Mouse (Mus musculus) lung, embryonic 14.5 days (tissue): ENCODE measurements around the gene Fntb. TPM values are rescaled to one million over a fixed set of nuclear protein-coding genes. Genes with fewer than 3 reads are reported as not detected.

Experiments used
- ATAC-seq: fragments of 200-750 bp; cut with Nextera tagmentation; 2 replicates; pipeline ENCODE4 v1.8.0; 2017; ENCODE audit warnings: mild to moderate bottlenecking, moderate TSS enrichment, moderate library complexity; ENCODE audit not compliant: insufficient read depth
- DNase-seq: peaks from one replicate; pipeline ENCODE4 v3.0.0-alpha.2; 2015
- H3K27ac ChIP-seq: fragments of 300-500 bp; sonication (generic); 2 replicates; pipeline ENCODE4 v1.5.1; 2014; ENCODE audit warnings: low read depth, mild to moderate bottlenecking, moderate library complexity
- H3K27me3 ChIP-seq: fragments of 300-500 bp; sonication (generic); 2 replicates; pipeline ENCODE4 v1.6.1; 2014; ENCODE audit warnings: low read length, control low read depth; ENCODE audit not compliant: insufficient read depth
- H3K36me3 ChIP-seq: fragments of 300-500 bp; sonication (generic); 2 replicates; pipeline ENCODE4 v1.6.1; 2014; ENCODE audit warnings: control low read depth; ENCODE audit not compliant: insufficient read depth
- H3K4me1 ChIP-seq: fragments of 300-500 bp; sonication (generic); 2 replicates; pipeline ENCODE4 v1.6.1; 2014; ENCODE audit warnings: antibody characterized with exemption, control low read depth; ENCODE audit not compliant: insufficient read depth
- H3K4me2 ChIP-seq: fragments of 300-500 bp; sonication (generic); 2 replicates; pipeline ENCODE4 v1.6.1; 2014; ENCODE audit warnings: mild to moderate bottlenecking
- H3K4me3 ChIP-seq: fragments of 300-500 bp; sonication (generic); 2 replicates; pipeline ENCODE4 v1.5.1; 2014; ENCODE audit warnings: low read depth, low read length
- H3K9ac ChIP-seq: fragments of 300-500 bp; sonication (generic); 2 replicates; pipeline ENCODE4 v1.6.1; 2014
- H3K9me3 ChIP-seq: fragments of 300-500 bp; sonication (generic); 2 replicates; pipeline ENCODE4 v1.6.1; 2016; ENCODE audit warnings: low read depth, low read length, control low read depth
- CTCF ChIP-seq: IDR thresholded peaks from 2 replicates; pipeline ENCODE4 v1.5.1; 2016; ENCODE audit warnings: antibody characterized with exemption, low read depth
- WGBS: fragments of 180-500 bp; shearing (Covaris S2); extraction: QIAGEN DNeasy Blood & Tissue Kit; methylation state at CpG from one replicate; pipeline ENCODE4 v1.1.7; 2014; 5-methylcytosine and 5-hydroxymethylcytosine counted together
- polyA plus RNA-seq: library from polyadenylated mRNA; unstranded; fragments of >200 nt; fragmentation: Nextera tagmentation; extraction: Ambion mirVana; gene quantifications from 2 replicates; pipeline ENCODE4 v1.2.1, GENCODE M21; 2014

The Fntb gene
- polyA plus RNA-seq, 1 experiment from 2014 or later, result 48.4 TPM

DNA sequence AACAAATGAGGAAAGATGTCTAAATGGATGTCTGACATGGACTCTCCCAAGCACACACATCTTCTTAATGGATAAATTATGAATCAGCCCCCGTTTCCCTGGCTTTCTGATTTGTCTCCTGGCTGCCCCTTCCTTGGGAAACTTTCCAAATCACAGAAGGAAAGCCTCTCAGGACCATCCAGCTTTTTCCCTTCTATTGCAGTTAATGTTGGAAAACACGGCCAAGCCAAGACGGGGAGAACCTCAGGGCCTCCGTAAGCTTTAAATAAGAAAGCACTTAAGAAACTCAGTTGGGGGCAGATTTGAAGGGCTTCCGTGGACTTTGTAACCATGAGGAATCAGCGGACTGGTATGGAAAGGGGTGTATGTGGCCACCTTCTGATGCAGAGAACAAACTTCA lies 54.4 kb downstream of the Fntb start:
- DNase-seq, result peak; percentile 64
- no peak for ATAC-seq
- WGBS, result 38% methylated on average over 6 of the region's 6 CpGs
- Histone ChIP-seq H3K9me3 (no peaks in the 10 kb centered on the region), H3K4me3 (no peak overlapping the region), H3K27me3 (no peaks in the 10 kb centered on the region; the same call in 1 of the 2 replicates), H3K36me3 (no peaks in the 10 kb centered on the region), H3K9ac (no peak overlapping the region), H3K27ac (peak overlapping the region; percentile 61; the same call in 1 of the 2 replicates), H3K4me1 (peaks cover 30% of the 10 kb centered on the region), H3K4me2 (peak overlapping the region; percentile 83)
- no peak for TF ChIP-seq CTCF

DNA sequence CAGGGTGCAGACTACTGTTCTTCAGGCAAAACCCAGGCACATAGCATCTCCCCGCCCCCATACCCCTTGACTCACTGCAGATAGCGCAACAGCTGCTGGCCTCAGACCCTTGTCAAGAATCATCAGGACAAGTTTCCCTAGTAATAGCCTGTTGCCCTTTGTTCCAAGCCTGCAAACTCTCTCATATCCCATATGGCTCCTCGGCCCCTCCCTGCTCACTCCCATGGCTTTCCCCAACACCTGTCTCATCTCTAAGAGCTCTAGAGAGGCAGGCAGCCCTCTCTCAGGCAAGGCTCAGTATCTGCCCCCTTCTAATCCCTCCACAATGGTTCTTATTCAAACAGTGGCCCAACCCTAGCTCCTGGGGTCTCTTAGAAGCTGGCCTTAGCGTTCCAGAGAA lies 55.2 kb downstream of the Fntb start:
- Histone ChIP-seq H3K27me3 (no peaks in the 10 kb centered on the region; the same call in 1 of the 2 replicates), H3K4me3 (no peak overlapping the region), H3K9ac (peak overlapping the region; percentile 18; the same call in 1 of the 2 replicates), H3K9me3 (no peaks in the 10 kb centered on the region), H3K4me1 (peaks cover 30% of the 10 kb centered on the region), H3K27ac (peak overlapping the region; percentile 61; the same call in 1 of the 2 replicates), H3K4me2 (peak overlapping the region; percentile 83), H3K36me3 (no peaks in the 10 kb centered on the region)
- DNase-seq, result no peak
- 36% methylated on average over 4 of the region's 4 CpGs for WGBS
- TF ChIP-seq CTCF, result no peak
- peak; percentile 3; the same call in 1 of the 2 replicates for ATAC-seq

DNA sequence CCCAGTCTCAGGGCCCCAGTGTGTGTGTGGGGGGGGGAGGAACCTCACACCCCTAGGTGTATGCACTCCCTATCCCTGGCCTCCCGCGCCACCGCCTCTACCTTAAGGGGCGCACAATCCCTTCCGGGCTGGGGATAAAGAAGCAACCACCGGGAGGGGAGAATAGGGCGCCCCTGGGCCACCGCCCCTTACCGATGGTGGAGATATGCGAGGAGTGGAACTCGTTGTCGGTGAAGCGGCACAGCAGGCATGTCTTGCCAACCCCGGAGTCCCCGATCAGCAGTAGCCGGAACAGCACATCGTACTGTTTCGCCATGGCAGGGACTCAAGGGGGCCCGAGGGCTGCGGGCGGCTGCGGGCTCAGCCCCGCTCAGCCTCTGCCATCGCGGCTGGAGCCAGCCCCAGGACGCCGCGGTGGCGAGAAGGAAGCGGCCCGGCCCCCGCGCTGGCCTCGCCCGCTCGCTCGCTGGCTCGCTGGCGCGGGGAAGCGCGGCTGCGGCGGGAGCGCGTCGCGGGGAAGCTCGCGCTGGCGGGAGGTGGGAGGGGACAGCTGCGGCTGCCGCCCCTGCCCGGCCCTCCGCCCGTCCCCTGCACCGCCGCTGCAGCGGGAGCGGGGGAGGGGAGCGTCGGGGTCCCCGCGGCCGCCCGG lies 56.7 kb downstream of the Fntb start:
- DNase-seq (peak; percentile 64), ATAC-seq (peak; percentile 43)
- Histone ChIP-seq H3K4me3 (peak overlapping the region; percentile 64), H3K9me3 (no peaks in the 10 kb centered on the region), H3K27ac (peak overlapping the region; percentile 66; the same call in 1 of the 2 replicates), H3K36me3 (no peaks in the 10 kb centered on the region), H3K4me1 (peaks cover 30% of the 10 kb centered on the region), H3K27me3 (no peaks in the 10 kb centered on the region; the same call in 1 of the 2 replicates), H3K4me2 (peak overlapping the region; percentile 83), H3K9ac (peak overlapping the region; percentile 76)
- under 1% methylated on average over 65 of the region's 66 CpGs for WGBS
- TF ChIP-seq CTCF, result no peak

DNA sequence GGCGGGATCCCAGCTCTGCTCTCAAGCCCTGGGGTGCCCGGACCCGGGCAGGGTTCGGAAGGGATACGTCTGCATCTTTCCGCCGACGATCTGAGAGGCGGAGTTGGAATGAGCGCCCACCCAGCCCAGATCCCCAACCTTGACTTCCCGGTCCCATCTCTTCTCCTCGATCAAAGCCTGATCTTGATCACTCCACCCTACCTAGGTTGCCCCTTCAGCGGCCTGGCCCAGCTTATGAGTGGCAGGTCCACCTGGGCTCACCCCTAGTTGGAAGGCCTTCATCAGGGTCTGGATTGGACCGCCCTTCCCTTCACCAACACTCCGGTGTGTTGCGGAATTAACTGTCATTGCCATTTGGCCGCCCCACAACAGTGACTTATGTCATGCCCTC lies 57.3 kb downstream of the Fntb start, which contains the start of gene Rab15:
TSS of gene Rab15 (minus strand) at position 258 of the 391 bp plus-strand sequence.
- H3K27me3 ChIP-seq, result no peaks in the 10 kb centered on the region; the same call in 1 of the 2 replicates
- H3K9me3 ChIP-seq, result no peaks in the 10 kb centered on the region
- H3K9ac ChIP-seq, result peak within 1 kb of the TSS; percentile 76
- H3K27ac ChIP-seq, result peak within 1 kb of the TSS; percentile 66; the same call in 1 of the 2 replicates
- peak within 1 kb of the TSS; percentile 83 for H3K4me2 ChIP-seq
- no peak for DNase-seq
- H3K36me3 ChIP-seq, result no peaks in the 10 kb centered on the region
- 4% methylated on average over 17 of the region's 17 CpGs for WGBS
- H3K4me3 ChIP-seq, result peak within 1 kb of the TSS; percentile 64
- TF ChIP-seq CTCF, result no peak
- ATAC-seq, result peak; percentile 7; the same call in 1 of the 2 replicates
- H3K4me1 ChIP-seq, result peaks cover 30% of the 10 kb centered on the region

DNA sequence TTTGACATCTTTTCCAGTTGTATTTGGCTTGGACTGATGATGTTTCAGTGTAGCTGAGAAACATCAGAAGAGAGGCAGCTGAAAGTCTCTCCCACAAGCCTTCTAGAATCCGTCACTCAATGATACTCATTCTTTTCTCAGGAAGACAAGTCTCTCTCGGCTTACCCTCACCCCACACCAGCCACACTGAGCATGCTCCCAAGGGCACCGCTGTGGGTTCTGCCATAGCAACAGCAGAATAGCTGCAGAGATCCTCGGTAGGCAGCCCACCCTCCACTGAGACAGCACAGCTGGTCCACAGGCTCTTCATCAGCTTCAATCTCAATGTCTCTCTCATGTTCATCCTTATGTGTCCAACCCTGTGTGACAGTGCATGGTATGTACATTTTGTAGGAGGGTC lies 59.9 kb downstream of the Fntb start:
- no peak for ATAC-seq
- no peak overlapping the region for H3K4me3 ChIP-seq
- peaks cover 13% of the 10 kb centered on the region; the same call in 1 of the 2 replicates for H3K4me1 ChIP-seq
- WGBS, result 66% methylated on average over 4 of the region's 4 CpGs
- H3K4me2 ChIP-seq, result no peak overlapping the region
- H3K27ac ChIP-seq, result no peak overlapping the region
- no peaks in the 10 kb centered on the region; the same call in 1 of the 2 replicates for H3K27me3 ChIP-seq
- H3K9ac ChIP-seq, result no peak overlapping the region
- TF ChIP-seq CTCF, result no peak
- no peaks in the 10 kb centered on the region for H3K9me3 ChIP-seq
- DNase-seq, result no peak
- no peaks in the 10 kb centered on the region for H3K36me3 ChIP-seq

DNA sequence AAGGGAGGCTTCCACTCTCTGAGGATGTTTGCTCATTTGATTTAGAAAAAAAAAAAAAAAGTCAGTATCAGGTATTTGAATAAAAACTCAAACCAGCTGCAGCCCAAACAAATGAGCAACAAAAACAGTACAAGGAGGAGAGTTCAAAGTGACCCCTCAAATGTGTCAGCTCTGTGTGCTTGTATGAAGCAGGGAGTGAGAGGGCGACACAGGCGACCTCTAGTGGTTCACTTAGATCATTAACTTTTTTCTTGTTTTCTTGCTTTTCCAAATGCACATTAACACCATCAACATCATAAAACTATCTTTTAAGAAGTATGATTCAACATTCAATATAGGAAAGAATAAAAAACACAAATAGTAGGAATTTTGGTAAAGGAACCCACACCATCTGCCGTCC lies 67.3 kb downstream of the Fntb start:
- no peak for ATAC-seq

DNA sequence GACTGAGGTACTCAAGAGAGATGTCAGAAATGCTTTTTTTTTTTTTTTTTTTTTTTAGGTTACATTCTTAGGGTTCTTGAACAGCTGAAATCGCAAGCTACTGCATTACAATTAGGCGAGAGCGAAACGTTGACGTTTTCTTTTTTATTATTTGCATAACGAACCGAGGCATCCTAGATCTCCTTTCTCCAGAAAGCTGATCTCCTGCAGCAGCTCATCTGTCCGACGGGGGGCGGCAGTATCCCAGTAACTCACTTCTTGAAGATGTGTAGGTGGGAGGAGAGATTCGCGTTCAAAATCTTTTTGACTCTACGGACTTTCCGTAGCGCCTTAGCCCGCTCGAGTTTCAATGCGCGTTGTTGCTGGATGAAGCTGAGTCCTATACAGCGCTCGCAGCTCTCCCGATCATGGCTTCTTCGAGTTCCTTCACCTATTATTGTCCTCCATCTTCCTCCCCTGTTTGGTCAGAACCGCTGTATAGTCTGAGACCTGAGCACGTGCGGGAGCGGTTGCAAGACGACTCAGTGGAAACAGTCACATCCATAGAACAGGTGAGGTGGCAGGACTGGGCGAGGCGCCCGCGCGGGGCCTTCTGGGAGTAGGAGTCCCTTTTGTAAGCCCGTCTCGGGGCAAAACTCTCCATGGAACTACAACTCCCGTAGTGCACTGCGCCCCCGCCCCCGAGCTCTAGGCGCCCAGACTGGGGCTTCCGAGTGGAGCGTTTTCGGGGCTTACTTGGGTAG lies 71.9 kb downstream of the Fntb start:
- ATAC-seq (peak; percentile 99), DNase-seq (peak; percentile 99)
- no peaks in the 10 kb centered on the region for H3K27me3 ChIP-seq
- no peaks in the 10 kb centered on the region for H3K4me1 ChIP-seq
- H3K9ac ChIP-seq, result peak overlapping the region; percentile 70
- no peaks in the 10 kb centered on the region for H3K36me3 ChIP-seq
- H3K9me3 ChIP-seq, result no peaks in the 10 kb centered on the region
- peak overlapping the region; percentile 70; the same call in 1 of the 2 replicates for H3K27ac ChIP-seq
- H3K4me3 ChIP-seq, result peak overlapping the region; percentile 59
- peak; percentile 84 for TF ChIP-seq CTCF
- H3K4me2 ChIP-seq, result peak overlapping the region; percentile 67
- under 1% methylated on average over 43 of the region's 43 CpGs for WGBS

More for the DNA sequence above, 67.3 kb downstream of the Fntb start:
- Histone ChIP-seq H3K27ac (no peak overlapping the region), H3K9ac (no peak overlapping the region), H3K4me1 (no peaks in the 10 kb centered on the region), H3K4me2 (no peak overlapping the region), H3K4me3 (no peak overlapping the region), H3K9me3 (no peaks in the 10 kb centered on the region), H3K27me3 (no peaks in the 10 kb centered on the region), H3K36me3 (no peaks in the 10 kb centered on the region)
- WGBS, result 5% methylated on average over 3 of the region's 3 CpGs
- DNase-seq, result peak; percentile 79
- TF ChIP-seq CTCF, result peak; percentile 85
